Mouse (Mus musculus): ENCODE data around the gene Optn.

Gene Optn

GRCm38 (mm10) chr2:5029808-5030207 is 34.0 kb downstream of the Optn start:
- no peak for DNase-seq (ENCODE audit: low spot score in 2 of 2)

GRCm38 (mm10) chr2:5028047-5028446 is 35.8 kb downstream of the Optn start:
- DNase-seq (ENCODE audit: low spot score in 2 of 2) = no peak

GRCm38 (mm10) chr2:5027057-5027456 is 36.8 kb downstream of the Optn start:
- DNase-seq (ENCODE audit: low spot score in 2 of 2) = no peak

GRCm38 (mm10) chr2:5025162-5025733 is 38.6 kb downstream of the Optn start:
- no peak for DNase-seq (ENCODE audit: low spot score in 2 of 2)

GRCm38 (mm10) chr2:5023699-5024399 is 40.0 kb downstream of the Optn start:
- no peak for DNase-seq (ENCODE audit: low spot score in 2 of 2)

- no peak for DNase-seq (ENCODE audit: low spot score in 2 of 2)
Measured at GRCm38 (mm10) chr2:5023275-5023674, 40.6 kb downstream of the Optn start.

GRCm38 (mm10) chr2:5019708-5020107 is 44.1 kb downstream of the Optn start:
- no peak for DNase-seq (ENCODE audit: low spot score in 2 of 2)

GRCm38 (mm10) chr2:5016922-5017321 is 46.9 kb downstream of the Optn start:
- no peak for DNase-seq (ENCODE audit: low spot score in 2 of 2)

- DNase-seq (ENCODE audit: low spot score in 2 of 2) = no peak
Measured at GRCm38 (mm10) chr2:5015527-5015926, 48.3 kb downstream of the Optn start.

- no peak for DNase-seq (ENCODE audit: low spot score in 2 of 2)
Measured at GRCm38 (mm10) chr2:5014616-5015015, 49.2 kb downstream of the Optn start.

- peak; percentile 86 to 87 for DNase-seq (ENCODE audit: low spot score in 2 of 2)
Measured at GRCm38 (mm10) chr2:5012491-5013324, 51.1 kb downstream of the Optn start, which contains the start of gene Mcm10. Gene Mcm10, minus strand, starts transcription at chr2:5012791.

GRCm38 (mm10) chr2:5011898-5012490 is 51.9 kb downstream of the Optn start:
- no peak for DNase-seq (ENCODE audit: low spot score in 2 of 2)

- no peak for DNase-seq (ENCODE audit: low spot score in 2 of 2)
Measured at GRCm38 (mm10) chr2:5007107-5007506, 56.7 kb downstream of the Optn start.

- no peak for DNase-seq (ENCODE audit: low spot score in 2 of 2)
Measured at GRCm38 (mm10) chr2:5001266-5001665, 62.6 kb downstream of the Optn start.

- no peak for DNase-seq (ENCODE audit: low spot score in 2 of 2)
Measured at GRCm38 (mm10) chr2:4998905-4999304, 64.9 kb downstream of the Optn start.

- no peak for DNase-seq (ENCODE audit: low spot score in 2 of 2)
Measured at GRCm38 (mm10) chr2:4996421-4996824, 67.4 kb downstream of the Optn start.

- DNase-seq (ENCODE audit: low spot score in 2 of 2) = no peak
Measured at GRCm38 (mm10) chr2:4995646-4996045, 68.2 kb downstream of the Optn start.

GRCm38 (mm10) chr2:4994436-4994835 is 69.4 kb downstream of the Optn start:
- no peak for DNase-seq (ENCODE audit: low spot score in 2 of 2)

GRCm38 (mm10) chr2:4993584-4993983 is 70.3 kb downstream of the Optn start:
- no peak for DNase-seq (ENCODE audit: low spot score in 2 of 2)

GRCm38 (mm10) chr2:4988826-4989424 is 74.9 kb downstream of the Optn start:
- no peak for DNase-seq (ENCODE audit: low spot score in 2 of 2)

GRCm38 (mm10) chr2:4987388-4988180 is 76.3 kb downstream of the Optn start:
- DNase-seq (ENCODE audit: low spot score in 2 of 2) = no peak
